Mouse (Mus musculus) thymus, postnatal 14 days (tissue): ENCODE measurements around the gene Zic1.

ENCODE experiments used
- DNase-seq: peaks from one replicate; pipeline ENCODE4 v3.0.0; 2021

The Zic1 gene

DNA sequence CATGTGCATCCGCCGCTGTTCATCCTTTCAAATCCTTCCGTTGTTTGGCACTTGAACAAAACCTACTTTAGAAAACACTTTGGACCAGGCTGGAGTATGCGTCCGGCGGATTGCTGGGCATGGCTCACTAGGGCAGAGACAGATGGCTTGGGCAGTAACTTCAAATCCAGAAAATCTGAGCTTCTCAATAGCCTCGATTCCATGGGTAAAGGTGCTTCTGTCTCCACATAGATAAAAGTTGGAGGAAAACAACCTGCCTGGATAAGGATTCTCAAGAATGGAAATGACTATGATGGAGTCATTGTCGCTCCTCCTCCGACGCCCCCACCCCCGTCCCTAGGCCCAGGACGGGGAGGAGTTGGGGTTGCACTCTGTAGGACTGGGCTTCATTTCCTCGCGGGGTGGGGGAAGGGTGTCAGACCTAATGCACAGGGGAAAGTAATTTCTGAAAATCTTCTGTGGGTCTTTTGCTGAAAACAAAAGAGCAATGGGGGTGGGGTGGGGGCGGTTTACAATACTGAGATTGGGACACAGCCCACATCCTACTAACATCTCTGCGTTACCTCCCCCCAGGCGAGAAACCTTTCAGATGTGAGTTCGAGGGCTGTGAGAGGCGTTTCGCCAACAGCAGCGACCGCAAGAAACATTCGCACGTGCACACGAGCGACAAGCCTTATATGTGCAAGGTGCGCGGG is 18.0 kb upstream of the Zic1 start:
- no peak for DNase-seq

DNA sequence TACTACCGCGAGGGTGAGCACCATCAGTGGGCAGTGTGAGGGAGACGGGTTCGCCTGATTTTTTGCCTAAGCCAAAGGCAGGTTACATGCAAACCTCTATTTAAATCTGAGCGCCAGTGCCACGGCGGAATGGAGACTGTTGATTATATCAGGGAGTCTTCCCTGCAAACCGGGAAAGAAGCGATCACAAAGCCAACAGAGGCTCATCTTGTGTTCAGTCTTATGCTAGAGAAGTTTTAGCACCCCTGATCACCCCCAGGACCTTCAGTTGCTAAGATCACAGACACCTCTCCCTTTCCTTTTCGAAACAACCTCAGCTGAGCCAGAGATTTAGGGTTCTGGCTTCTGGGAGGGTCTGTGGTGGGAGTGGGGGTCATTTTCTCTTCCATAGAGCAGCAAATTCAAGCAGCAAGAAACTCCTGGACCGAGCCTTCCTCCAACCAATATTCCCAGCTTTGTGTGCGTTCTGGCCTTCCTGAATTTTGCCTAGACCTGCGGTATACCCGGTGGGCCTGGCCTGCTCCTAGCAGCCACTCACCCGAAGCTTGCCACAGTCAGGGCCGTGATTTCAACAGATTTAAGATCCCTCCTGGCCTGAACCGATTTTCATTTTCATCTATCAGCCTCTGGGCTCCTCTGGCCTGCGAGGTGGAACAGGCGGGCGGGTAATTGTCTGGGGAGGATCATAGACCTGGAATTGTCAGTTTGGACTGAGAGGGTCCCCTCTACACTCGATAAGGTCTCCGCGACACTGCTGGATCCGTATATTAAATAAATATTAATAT is 17.1 kb upstream of the Zic1 start:
- DNase-seq: no peak

DNA sequence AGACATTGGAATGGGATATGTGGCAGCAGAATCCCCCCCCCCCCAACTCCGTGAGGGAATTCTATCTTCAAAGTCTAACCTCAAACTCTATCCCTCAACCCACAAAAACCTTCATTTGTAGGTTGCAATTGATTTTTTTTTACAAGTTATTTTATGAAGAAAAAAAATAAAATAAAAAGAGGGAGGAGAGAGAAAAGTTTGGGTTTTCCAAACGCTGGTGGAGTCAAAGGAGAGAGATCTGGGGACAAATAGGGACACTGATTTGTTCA is 16.4 kb upstream of the Zic1 start:
- DNase-seq: no peak

DNA sequence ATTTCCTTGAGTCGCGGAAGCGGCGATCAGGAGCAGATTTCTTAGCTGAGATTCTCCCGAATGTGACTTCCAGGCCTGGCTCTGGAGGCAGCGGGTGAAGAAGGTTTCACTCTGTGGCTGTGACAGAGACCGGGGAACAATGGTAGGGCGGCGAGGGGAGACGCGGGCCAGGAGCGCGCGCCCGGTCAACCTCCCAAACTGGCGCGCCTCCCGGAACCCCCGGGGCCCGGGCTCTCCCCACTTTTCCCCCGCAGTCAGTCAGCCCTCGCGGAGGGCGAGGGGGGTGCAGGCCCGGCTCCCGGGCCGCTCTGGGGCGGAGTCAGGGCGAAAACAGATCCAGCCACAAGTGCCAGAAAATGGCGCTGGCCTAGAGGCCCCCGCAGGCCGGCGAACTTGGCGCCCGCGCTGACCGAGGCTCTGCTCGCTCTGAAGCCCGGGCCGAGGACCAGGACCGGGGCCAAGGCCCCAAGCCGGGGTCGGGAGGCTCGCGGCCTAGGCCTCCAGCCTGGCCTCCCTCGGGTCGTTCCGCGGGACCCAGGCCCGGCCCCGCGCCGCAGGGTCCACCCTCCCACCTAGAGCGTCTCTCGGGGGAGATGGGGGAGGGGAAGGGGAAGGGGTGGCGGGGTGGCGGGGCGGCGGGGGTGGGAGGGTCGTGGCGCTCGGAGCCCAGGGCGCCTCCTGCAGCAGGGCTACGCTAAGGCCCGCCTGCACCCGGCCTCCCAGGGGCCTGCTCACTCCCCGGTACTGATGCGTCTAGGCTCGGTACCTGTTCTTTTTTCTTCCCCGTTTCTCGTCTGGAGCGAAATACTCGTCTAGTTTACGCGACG is 15.9 kb upstream of the Zic1 start:
- DNase-seq: no peak

DNA sequence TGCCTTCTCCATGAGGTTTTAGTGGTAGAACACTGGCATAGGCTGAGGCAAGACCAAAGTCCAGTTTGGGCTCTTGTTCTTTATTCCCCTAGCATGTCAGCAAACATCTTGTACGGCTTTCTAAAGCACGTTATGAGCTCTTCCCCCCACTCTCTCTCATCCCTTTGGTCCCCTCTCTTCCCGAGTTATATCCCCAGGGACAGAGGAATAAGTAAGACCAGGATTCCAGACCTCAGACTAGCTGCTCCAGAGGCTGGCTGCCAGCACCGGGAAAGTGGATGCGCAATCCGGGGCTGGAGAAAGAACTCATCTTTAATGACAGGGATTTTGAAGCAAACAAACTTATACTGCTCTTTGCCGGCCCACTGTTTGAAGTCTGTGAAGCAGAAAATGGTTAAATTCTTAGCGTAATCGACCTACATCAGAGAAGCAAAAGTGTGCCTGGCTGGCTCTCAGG is 14.9 kb upstream of the Zic1 start:
- DNase-seq: no peak

DNA sequence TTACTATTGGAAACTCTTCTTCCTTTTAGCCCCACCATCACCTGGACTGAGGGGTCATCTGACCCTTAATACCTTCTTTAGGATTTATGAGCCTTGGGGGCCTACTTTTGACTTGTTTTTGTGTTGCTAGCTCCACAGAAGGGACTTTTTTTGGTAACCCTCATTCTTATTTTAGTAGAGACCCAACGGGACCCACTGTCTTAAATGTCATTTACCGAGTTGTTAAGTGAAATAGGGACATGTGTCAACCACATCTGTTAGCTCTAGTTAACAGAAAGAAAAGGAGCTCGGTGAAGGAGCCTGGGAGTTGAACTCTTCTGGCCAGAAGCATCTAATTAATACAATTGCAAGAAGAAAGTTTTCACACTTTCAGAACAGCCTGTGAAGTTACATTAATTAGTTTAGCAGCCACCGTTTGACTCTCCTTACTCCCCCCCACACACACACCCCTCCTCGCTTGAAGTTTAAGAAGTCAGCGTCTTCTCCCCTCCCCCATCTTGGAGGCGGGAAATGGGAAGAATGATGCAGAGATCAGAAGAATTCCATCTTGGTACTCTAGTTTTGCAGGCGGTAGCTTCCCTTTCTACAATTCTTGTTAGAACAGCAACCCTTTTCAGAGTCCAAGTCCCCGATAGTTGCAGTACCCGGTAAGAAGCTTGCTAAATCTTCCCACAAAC is 14.3 kb upstream of the Zic1 start:
- DNase-seq: no peak

DNA sequence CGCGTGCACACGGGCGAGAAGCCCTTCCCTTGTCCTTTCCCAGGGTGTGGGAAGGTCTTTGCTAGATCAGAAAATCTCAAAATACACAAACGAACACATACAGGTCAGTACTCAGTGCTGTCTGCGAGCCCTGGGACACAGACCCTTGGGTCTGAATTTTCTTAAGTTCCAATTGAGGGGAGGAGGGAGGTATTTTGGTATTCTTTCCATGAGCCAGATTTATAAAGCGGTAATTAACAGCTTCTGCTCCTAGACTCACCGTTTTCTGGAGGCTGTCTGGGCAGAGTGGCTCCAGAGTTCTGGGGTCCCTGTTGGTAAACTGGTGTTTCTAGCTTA is 13.7 kb upstream of the Zic1 start:
- no peak for DNase-seq

DNA sequence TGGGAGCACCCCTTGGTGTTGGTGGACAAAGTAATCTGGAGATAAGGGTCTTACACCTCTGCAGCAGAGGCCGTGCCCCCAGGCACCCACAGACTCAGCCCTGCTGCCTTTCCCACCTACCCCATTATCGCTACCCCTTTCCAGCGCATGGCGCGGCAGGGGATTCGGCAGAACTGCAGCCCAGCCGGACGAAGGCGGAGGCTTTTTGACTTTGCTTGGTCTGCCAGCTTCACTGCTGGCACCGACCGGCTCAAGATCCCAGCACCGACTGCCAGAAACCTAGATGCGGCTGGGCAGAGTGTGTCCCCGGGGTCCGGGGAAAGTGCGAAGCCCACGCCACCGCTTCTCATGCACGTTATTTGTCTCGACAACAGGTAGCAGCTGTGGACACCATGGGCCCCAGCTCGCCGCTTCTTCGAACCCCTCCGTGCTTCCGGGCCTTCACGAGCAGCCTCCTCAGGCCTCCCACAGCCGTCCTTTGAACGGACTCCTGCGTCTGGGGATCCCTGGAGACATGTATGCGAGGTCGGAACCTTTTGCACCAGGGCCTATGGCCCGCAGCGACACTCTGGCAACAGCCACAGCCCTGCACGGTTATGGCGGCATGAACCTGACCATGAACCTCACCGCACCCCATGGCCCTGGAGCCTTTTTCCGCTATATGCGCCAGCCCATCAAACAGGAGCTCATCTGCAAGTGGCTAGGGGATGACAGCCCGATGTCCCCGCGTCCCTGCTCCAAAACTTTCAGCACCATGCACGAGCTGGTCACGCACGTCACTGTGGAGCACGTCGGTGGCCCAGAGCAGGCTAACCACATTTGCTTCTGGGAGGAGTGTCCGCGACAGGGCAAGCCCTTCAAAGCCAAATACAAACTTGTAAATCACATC is 13.0 kb upstream of the Zic1 start:
- no peak for DNase-seq

DNA sequence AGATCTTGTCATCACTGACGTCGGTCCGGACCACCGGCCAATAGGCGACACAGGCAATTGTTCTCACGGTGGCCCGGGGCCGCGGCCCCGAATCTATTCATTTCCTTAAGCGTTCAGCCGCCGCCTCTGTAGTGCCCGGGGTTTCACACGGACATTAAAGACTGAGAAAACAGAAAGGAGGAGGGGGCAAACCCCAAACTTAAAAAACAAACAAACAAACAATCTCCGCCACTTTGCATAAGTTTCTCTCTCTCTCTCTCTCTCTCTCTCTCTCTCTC is 12.2 kb upstream of the Zic1 start:
- DNase-seq: no peak

DNA sequence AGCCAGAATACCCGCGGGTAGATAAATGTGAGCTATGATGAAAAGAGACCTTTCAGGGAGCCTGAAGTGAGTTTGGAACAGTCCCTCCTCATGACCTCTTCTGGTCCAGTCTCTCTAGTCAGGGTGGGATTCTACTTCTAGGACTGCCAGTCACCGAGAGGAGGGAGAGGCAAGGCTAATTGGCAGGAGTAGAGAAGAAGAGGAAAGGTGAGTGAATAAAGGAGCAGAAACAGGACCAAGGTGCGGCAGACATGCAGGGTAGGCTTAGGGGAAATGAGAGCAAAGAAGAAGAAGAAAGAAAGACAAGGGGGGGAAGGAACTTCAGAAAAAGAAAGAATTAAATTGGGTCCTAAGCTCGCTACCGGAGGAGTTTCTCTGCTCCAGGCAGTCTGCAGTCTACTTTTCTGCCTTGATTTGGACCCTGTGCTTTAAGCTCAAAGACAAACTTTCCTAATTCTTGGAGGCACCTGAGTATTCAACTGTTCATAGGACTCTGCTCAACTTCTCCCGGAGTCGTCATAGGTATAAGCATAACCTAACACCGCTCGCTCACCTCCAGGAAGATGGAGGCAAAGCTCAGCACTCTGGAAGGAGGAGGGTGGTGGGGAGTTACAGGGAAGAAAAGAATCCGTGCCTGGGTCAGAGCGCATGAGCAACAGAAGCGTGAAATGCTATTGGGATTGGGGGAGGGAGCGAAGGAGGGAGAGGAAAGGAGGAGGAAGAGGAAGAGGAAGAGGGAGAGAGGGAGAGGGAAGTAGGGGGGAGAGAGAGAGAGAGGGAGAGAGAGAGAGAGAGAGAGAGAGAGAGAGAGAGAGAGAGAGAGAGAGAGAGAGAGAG is 11.6 kb upstream of the Zic1 start:
- no peak for DNase-seq

DNA sequence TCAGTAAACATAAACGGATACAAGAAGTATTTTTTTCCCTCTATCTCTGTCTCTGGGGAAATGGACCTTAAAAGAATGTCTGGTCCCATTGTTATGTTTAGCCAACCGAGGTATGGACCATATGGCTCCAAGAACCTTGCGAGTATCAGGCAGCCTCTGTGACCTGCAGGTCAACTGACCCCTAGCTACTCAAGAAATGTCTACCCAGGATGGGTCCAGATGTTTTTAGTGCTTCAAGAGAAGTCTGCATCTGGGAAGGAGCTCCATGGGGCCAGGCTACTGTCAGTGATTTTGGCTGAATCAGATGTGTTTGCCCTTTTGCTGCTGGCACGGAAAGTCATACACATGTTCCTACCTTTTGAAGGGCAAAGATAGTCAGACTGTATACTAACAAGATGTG is 9.1 kb upstream of the Zic1 start:
- no peak for DNase-seq

DNA sequence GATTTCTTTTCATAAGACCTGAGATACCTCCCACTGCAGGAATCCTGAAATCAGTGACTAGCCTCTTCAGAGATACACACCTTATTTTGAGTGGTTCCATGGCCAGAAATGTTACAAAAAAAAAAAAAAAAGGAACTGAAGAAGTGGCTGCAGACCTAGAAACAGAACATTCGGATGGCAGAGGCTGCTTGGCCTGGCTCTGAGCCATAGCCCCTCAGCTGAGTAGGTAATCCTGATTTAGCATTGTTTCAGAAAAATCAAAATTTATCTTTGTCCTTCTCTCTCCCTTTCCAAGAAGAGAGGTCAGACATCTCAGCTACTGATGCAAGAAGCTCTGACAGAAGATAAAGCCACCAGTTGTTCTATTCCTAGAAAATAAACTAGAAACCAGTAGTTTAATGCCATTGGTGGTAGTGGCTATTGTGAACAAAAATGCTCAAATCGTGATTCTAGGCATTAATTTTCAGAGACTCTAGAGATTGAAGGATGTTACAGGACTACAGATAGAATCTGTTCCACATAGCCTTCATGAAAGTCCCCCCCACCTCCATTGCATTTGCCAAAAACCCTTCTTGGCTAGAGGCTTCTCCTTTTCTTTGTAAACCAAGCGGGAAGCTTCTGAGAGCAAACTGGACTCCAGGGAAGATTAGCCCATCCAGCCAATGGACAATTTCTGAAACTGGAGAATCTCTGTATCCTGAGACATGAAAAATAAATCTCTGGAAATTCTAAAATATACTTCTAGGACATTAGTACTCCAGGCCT is 8.4 kb upstream of the Zic1 start:
- no peak for DNase-seq

DNA sequence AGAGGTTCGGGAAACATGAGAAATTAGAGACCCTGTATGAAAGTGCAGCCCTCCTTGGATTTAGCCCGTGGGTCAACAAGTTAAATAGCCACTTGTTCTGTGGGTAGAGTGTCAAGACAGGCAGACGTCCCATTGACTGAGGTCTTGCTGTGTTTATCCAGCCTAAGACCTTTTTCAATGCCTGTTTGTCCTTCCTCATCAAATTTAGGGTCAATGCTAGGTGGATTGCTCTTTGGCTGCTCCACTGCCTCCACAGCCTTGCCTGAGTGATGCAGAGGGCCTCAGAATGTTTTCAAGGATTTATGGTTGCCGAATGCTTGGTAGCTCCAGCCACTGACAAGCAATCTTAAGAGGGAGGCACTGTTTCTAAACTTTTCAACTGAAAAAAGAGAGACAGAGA is 6.0 kb upstream of the Zic1 start:
- no peak for DNase-seq

DNA sequence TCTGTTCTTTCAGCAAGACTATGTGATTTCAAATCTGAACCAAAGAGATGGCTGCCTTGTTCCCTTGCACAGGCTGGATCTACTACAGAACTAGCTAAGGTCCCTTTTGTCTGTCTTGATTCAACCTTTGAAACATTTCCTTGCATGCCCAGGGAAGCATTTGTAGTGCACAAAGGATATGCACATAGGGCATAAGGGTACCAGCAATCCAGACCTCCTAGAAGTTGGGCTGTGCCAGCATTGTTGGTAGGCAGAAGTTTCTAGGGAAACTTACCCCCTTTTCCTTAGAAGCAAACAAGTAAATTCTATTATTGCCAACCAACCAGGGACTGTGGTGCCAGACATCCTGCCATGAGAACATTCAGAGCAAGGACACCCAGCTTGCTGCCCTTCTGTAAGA is 5.4 kb upstream of the Zic1 start:
- no peak for DNase-seq

DNA sequence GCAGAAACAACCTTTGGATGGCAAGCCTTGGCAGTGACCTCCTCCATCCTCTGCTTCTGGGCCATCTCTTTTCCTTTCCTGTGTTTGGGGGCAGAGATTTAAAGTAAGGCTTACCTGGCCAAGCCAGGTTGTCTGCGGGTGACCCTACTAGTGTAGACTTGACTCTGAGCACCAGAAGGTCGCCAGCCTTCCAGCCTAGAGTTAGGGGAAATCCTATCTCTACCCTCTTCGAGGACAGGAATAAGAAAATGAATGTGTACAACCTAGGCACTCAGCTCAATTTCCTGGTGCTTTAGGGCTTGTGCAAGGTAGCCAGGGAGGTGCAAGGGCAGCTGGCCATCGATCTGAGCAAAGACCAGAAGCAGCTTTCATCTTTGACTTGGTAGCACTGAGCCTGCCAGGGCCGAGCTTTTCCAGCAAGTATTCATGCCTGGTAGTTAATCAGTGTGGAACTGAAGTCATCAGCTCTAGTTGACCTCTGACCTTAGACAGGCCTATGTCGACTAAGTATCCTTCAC is 4.6 kb upstream of the Zic1 start:
- no peak for DNase-seq

DNA sequence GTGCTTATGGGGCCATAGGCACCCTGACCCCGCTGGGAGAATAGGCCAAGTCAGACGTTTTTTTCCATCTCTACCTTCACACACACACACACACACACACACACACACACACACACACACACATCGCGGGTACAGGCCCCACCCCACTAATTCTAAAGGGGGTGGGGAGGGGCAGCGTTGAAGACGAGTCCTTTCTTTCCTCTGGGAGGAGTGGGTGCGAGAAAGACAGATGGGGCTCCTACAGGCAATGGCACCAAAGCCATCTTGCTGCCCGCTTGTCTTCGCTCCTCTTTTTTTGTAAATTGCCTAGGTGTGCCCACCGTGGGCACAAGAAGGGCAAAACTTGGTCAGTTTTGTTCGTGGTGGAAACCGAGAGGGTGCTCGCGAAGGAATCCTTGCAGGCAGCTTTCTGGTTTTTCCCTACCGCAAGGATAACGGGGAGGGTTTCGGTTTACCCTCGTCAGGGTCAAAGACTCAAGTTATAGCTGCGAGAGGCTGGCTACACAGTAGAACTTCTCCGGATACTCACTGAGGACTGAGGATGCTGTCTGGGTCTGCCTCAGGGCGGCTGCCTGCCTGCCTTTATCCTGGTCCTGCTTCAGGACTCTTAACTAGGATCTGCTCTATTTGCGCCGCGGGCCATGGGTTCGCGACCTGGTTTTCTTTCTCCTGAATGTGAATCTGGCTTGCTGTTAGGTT is 3.8 kb upstream of the Zic1 start:
- DNase-seq: no peak

DNA sequence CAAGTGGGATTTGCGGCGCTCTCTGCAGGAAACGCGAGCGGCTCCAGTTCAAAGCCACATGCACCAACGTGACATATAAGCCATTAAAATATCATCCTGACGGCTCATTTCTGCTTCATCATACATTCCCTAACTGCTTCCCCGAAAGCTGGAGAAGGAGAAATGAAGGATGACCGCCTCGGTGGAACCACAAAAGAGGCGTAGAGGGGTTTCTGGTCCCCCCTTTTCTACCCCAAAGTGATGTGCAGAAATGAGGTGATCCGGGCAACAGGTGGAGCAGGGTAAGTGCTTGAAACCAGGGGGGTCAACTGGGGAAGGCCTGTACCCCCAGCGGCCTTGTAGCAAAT is 3.3 kb upstream of the Zic1 start:
- DNase-seq: no peak

DNA sequence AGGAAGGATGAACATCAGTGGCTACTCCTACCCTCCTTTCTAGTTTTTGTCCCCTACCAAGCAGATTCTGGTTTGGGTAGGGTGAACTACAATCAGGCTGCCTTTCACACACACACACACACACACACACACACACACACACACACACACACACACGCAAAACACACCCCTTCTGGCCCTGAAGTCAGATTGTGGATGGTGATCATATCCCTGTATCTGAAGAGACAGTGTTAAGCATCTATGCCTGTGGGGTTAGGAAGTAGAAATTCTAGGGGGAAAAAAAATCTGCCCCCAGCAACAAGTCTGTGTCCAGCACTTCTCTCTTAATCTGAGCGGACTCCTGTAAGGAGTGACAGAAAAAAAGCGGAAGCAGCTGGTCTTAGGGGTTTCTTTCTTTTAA is 2.5 kb upstream of the Zic1 start:
- no peak for DNase-seq

DNA sequence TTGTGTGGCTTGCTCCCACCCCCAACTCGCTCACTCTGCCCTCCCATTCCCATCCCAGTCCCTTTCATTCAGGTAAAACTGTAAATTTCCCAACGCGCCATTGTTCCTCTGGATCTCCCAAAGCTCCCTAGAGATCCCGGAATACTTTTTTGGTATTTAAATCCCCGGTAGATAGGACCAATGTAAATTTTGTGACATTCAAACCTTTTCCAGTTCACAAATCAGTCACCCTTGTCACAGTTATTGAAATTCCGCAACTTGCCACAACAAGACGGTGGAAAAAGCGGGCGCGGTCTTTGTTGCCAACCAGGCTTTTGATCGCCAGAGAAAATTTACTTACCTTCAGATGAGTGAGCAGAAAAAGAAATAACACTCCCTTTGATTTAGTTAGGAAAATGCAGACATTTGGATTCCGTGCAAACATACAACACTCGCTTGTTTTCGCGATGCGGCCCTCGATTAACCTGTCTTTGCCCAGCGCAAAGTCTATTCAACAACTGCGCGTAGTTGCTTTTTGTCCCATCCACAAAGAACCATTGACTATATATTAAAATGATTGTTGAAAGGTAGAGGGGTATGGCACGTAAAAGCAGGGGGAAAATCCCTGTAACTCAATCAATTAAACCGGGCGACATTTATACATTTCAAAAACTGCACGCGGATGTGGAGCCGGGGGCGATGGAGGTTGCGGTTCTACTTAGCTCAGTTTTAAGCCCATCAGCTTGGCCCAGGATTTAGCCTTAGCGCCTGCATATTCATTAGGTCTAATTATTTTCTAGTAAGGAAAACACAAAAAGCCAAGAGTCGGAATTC is 1.6 kb upstream of the Zic1 start:
- no peak for DNase-seq
